Mouse (Mus musculus): Measurements from ENCODE around the gene Wdr6. TPM values are rescaled to one million over a fixed set of nuclear protein-coding genes. Genes with fewer than 3 reads are reported as not detected.

Gene Wdr6
- polyA plus RNA-seq, 1 experiment from 2014 or later = 274 TPM

MicroRNAs encoded within 50 kb of the gene (microRNA counts, 519-probe panel; counts per million panel counts)
- microRNA mmu-miR-191 = 4,950 counts per million, percentile 47 among the panel's probes with 10 or more counts
- microRNA mmu-miR-425 = 3,845 counts per million, percentile 22 among the panel's probes with 10 or more counts

Small RNA genes within 50 kb of the gene (microRNA-seq; reads per million reads assigned to microRNA genes)
- not detected for gene Gm24083
- gene Mir191 = not detected
- 1,571 reads per million, percentile 84 among the genes with 10 or more reads in this experiment for gene Mir425

Other genes starting within 250 kb of the Wdr6 start
- 476 and 480 TPM in 2 replicates for gene Gpx1, start 239.8 kb downstream of the Wdr6 start, polyA plus RNA-seq (2014; fragmentation: Nextera tagmentation; extraction: Ambion mirVana)
- 113 and 144 TPM in 2 replicates for gene Usp4, start 230.9 kb downstream of the Wdr6 start, polyA plus RNA-seq (2014; fragmentation: Nextera tagmentation; extraction: Ambion mirVana)
- 1.6 and 2.7 TPM in 2 replicates for gene 1700102P08Rik, start 185.9 kb downstream of the Wdr6 start, polyA plus RNA-seq (2014; fragmentation: Nextera tagmentation; extraction: Ambion mirVana)
- 0.98 and 1.4 TPM in 2 replicates for gene Ccdc36, start 150.3 kb downstream of the Wdr6 start, polyA plus RNA-seq (2014; fragmentation: Nextera tagmentation; extraction: Ambion mirVana)
- gene BC048562, start 142.3 kb downstream of the Wdr6 start, polyA plus RNA-seq (2014; fragmentation: Nextera tagmentation; extraction: Ambion mirVana) = not detected in 2 replicates
- gene Ccdc71, start 118.2 kb downstream of the Wdr6 start, polyA plus RNA-seq (2014; fragmentation: Nextera tagmentation; extraction: Ambion mirVana) = 48.8 and 58.2 TPM in 2 replicates
- gene Klhdc8b, start 117.2 kb downstream of the Wdr6 start, polyA plus RNA-seq (2014; fragmentation: Nextera tagmentation; extraction: Ambion mirVana) = 59.3 and 61.2 TPM in 2 replicates
- 9.4 and 15.9 TPM in 2 replicates for gene Lamb2, start 99.0 kb downstream of the Wdr6 start, polyA plus RNA-seq (2014; fragmentation: Nextera tagmentation; extraction: Ambion mirVana)
- 64.3 and 72.5 TPM in 2 replicates for gene Usp19, start 88.1 kb downstream of the Wdr6 start, polyA plus RNA-seq (2014; fragmentation: Nextera tagmentation; extraction: Ambion mirVana)
- 61.8 and 70.8 TPM in 2 replicates for gene Qars, start 71.0 kb downstream of the Wdr6 start, polyA plus RNA-seq (2014; fragmentation: Nextera tagmentation; extraction: Ambion mirVana)
- 119 and 146 TPM in 2 replicates for gene Qrich1, start 61.9 kb downstream of the Wdr6 start, polyA plus RNA-seq (2014; fragmentation: Nextera tagmentation; extraction: Ambion mirVana)
- gene Impdh2, start 18.5 kb downstream of the Wdr6 start, polyA plus RNA-seq (2014; fragmentation: Nextera tagmentation; extraction: Ambion mirVana) = 99.3 and 107 TPM in 2 replicates
- gene Ndufaf3, start 11.3 kb downstream of the Wdr6 start, polyA plus RNA-seq (2014; fragmentation: Nextera tagmentation; extraction: Ambion mirVana) = 76.7 and 86.2 TPM in 2 replicates
- 263 and 271 TPM in 2 replicates for gene Dalrd3, start 8.9 kb downstream of the Wdr6 start, polyA plus RNA-seq (2014; fragmentation: Nextera tagmentation; extraction: Ambion mirVana)
- 27.0 and 30.5 TPM in 2 replicates for gene P4htm, start 18.9 kb upstream of the Wdr6 start, polyA plus RNA-seq (2014; fragmentation: Nextera tagmentation; extraction: Ambion mirVana)
- gene Arih2, start 70.6 kb upstream of the Wdr6 start, polyA plus RNA-seq (2014; fragmentation: Nextera tagmentation; extraction: Ambion mirVana) = 37.6 and 45.3 TPM in 2 replicates
- gene Slc25a20, start 83.3 kb upstream of the Wdr6 start, polyA plus RNA-seq (2014; fragmentation: Nextera tagmentation; extraction: Ambion mirVana) = 26.8 and 33.8 TPM in 2 replicates
- 53.8 and 68.1 TPM in 2 replicates for gene Prkar2a, start 110.6 kb upstream of the Wdr6 start, polyA plus RNA-seq (2014; fragmentation: Nextera tagmentation; extraction: Ambion mirVana)
- 256 and 286 TPM in 2 replicates for gene Ip6k2, start 205.1 kb upstream of the Wdr6 start, polyA plus RNA-seq (2014; fragmentation: Nextera tagmentation; extraction: Ambion mirVana)
- 24.3 and 27.4 TPM in 2 replicates for gene Nckipsd, start 229.6 kb upstream of the Wdr6 start, polyA plus RNA-seq (2014; fragmentation: Nextera tagmentation; extraction: Ambion mirVana)
- 19.5 and 20.7 TPM in 2 replicates for gene Celsr3, start 247.6 kb upstream of the Wdr6 start, polyA plus RNA-seq (2014; fragmentation: Nextera tagmentation; extraction: Ambion mirVana)